Comparison of ENCODE assay signal across 9 mouse cellular contexts in the genomic region with DNA sequence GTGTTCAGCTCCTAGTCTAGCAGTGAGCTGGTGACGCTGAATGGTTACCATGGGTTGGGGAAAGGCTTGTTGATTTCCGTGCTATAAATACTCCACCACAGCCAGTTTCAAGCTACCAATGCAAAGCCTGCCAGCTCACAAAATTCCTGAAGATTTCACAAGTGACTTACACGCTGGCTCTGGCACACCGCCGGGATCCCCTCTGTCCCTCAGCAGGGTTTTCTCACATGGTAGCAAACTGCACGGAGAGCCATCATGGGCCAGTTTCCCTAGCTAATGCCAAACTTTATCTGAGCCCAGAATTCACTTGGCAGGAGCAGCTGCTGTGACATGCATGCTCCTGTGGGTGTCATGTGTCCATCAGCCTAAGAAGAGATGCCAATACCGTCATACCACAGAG. TPM values are rescaled to one million over a fixed set of nuclear protein-coding genes. Genes with fewer than 3 reads are reported as not detected.
A peak's percentile ranks its signal among the peaks of the same experiment; 100 is the strongest.
DNase-seq lines count a peak whose midpoint lies in the region; ATAC-seq and TF ChIP-seq lines count a peak whose summit lies in the region.
"Had no signal": no experiment of that assay in that cellular context is flagged by ENCODE, and none has a peak within 500 bp of the region (broad histone marks: within the 10 kb centered on the region; RNA-seq: fewer than 3 reads in every experiment).

No protein-coding gene starts in this region.

- no peaks in the 10 kb centered on the region for H3K36me3 ChIP-seq in intestine, postnatal 0 days (ENCODE audit: control insufficient read depth, insufficient read depth)

- ATAC-seq in intestine, postnatal 0 days = no peak
- no peak for ATAC-seq in megakaryocyte, adult 5-6 weeks (ENCODE audit: poor library complexity, severe bottlenecking)

- H3K4me1 ChIP-seq in intestine, postnatal 0 days (replicated peaks; ENCODE audit: control insufficient read depth, insufficient read depth, low read length) = no peaks in the 10 kb centered on the region

- H3K27ac ChIP-seq in intestine, postnatal 0 days (ENCODE audit: low read depth, low read length) = no peak overlapping the region

- H3K9me3 ChIP-seq in intestine, postnatal 0 days (ENCODE audit: control insufficient read depth) = no peaks in the 10 kb centered on the region

- DNase-seq in frontal cortex, postnatal 10 days (ENCODE audit: low spot score in 2 of 2) = peak; percentile 17 to 37
- no peak for DNase-seq in frontal cortex, postnatal 25 days (ENCODE audit: low spot score in 2 of 2)
- DNase-seq in brain, embryonic 18.5 days (ENCODE audit: low read depth, low spot score) = peak; percentile 14
- DNase-seq in heart, postnatal 10 days = peak; percentile 87 to 90
- DNase-seq in lung, postnatal 14 days = peak; percentile 61
- DNase-seq in kidney, adult 18-20 months = no peak

- WGBS in intestine, postnatal 0 days = 80% methylated on average over 7 of the region's 7 CpGs

- H3K9ac ChIP-seq in intestine, postnatal 0 days (ENCODE audit: low read depth, low read length) = no peak overlapping the region

- H3K4me2 ChIP-seq in intestine, postnatal 0 days (replicated peaks; ENCODE audit: low read depth) = no peak overlapping the region

- no peak overlapping the region for H3K4me3 ChIP-seq in intestine, postnatal 0 days (ENCODE audit: low read depth, low read length)

- TF ChIP-seq CTCF in intestine, postnatal 0 days (IDR thresholded peaks at IDR 0.05; ENCODE audit: low read depth) = no peak

- H3K27me3 ChIP-seq in intestine, postnatal 0 days (replicated peaks; ENCODE audit: control insufficient read depth, insufficient read depth, low read length) = no peaks in the 10 kb centered on the region

- intact Hi-C loops in heart, postnatal 10 days (cut with DNase I) = no loop called here

RNA-seq across cellular contexts. Expression of a gene that starts 36.4 kb away (rescaled TPM):
- total RNA-seq in heart, postnatal 10 days (2021) = under 1 TPM; 0.84 to 0.98 TPM
- polyA plus RNA-seq in intestine, postnatal 0 days (2015; fragmentation: Nextera tagmentation; extraction: Ambion mirVana) = 0.20 and 0.24 TPM in 2 replicates
- total RNA-seq in megakaryocyte, adult 5-6 weeks (2015) = 6.0 and 9.9 TPM in 2 replicates
- total RNA-seq in megakaryocyte, adult 5-6 weeks (2017) = 6.6 and 11.0 TPM in 2 replicates
- total RNA-seq: common myeloid progenitor, adult 5-6 weeks had no signal

RNA-seq across cellular contexts. Expression of a gene that starts 41.5 kb away (rescaled TPM):
- not detected for total RNA-seq in heart, postnatal 10 days (2021)
- polyA plus RNA-seq in intestine, postnatal 0 days (2015; fragmentation: Nextera tagmentation; extraction: Ambion mirVana) = 3.2 and 4.0 TPM in 2 replicates
- total RNA-seq in megakaryocyte, adult 5-6 weeks (2015) = 0.34 and 5.4 TPM in 2 replicates
- 0.81 TPM in 1 of 2 replicates, not detected in the other for total RNA-seq in megakaryocyte, adult 5-6 weeks (2017)

Comparison
In these comparisons a context has a peak if more than half of its experiments do, and no peak if none do; other contexts are left out.
1. DNase-seq: peak in frontal cortex, postnatal 10 days (2 of 2), brain, embryonic 18.5 days (single experiment), heart, postnatal 10 days (2 of 2) and lung, postnatal 14 days (single experiment); none in frontal cortex, postnatal 25 days (0 of 2) and kidney, adult 18-20 months (single experiment).